Mouse (Mus musculus) megakaryocyte, embryonic 14.5 days (primary cell): Measurements from ENCODE around the gene Bhlhe41. TPM values are rescaled to one million over a fixed set of nuclear protein-coding genes. Genes with fewer than 3 reads are reported as not detected.

ENCODE experiments used
- H3K27me3 ChIP-seq: replicated peaks from 2 replicates; pipeline ENCODE3; 2012; ENCODE audit warnings: inconsistent platforms
- H3K36me3 ChIP-seq: replicated peaks from 2 replicates; pipeline ENCODE3; 2012; ENCODE audit warnings: low read length, inconsistent platforms, mixed read lengths
- H3K4me1 ChIP-seq: 2 replicates; pipeline ENCODE4 v1.6.1; 2012; ENCODE audit warnings: inconsistent platforms
- H3K4me3 ChIP-seq: replicated peaks from 2 replicates; pipeline ENCODE3; 2012; ENCODE audit warnings: moderate library complexity, mild to moderate bottlenecking, inconsistent platforms
- H3K9me3 ChIP-seq: 2 replicates; pipeline ENCODE4 v1.6.1; 2012; ENCODE audit warnings: inconsistent platforms
- FLI1 ChIP-seq: IDR thresholded peaks from 2 replicates; pipeline ENCODE4 v1.6.1; 2012; ENCODE audit warnings: low read length, inconsistent platforms, mixed read lengths
- GATA1 ChIP-seq: IDR thresholded peaks from 3 replicates; pipeline ENCODE4 v1.6.1; 2012; ENCODE audit warnings: mixed read lengths, low read length, inconsistent platforms, borderline replicate concordance
- polyA plus RNA-seq: library from polyadenylated mRNA; stranded (reverse); fragments of >175 nt; gene quantifications from 2 replicates; pipeline ENCODE4 v1.2.3, GENCODE M21; 2012; ENCODE audit warnings: low replicate concordance; ENCODE audit not compliant: insufficient read depth

Gene Bhlhe41
- polyA plus RNA-seq, 1 experiment, result 4.1 TPM

GRCm38 (mm10) chr6:145893366-145894021, 28.1 kb upstream of the Bhlhe41 start:
- no peaks in the 10 kb centered on the region for H3K36me3 ChIP-seq
- TF ChIP-seq GATA1 (no peak), FLI1 (no peak)
- peaks cover 3% of the 10 kb centered on the region for H3K27me3 ChIP-seq
- peaks cover 58% of the 10 kb centered on the region for H3K4me1 ChIP-seq
- H3K4me3 ChIP-seq, result peak overlapping the region; percentile 51
- no peaks in the 10 kb centered on the region for H3K9me3 ChIP-seq

GRCm38 (mm10) chr6:145892381-145893265, 27.3 kb upstream of the Bhlhe41 start:
- Histone ChIP-seq H3K36me3 (no peaks in the 10 kb centered on the region), H3K9me3 (no peaks in the 10 kb centered on the region), H3K27me3 (peaks cover 3% of the 10 kb centered on the region), H3K4me3 (peak overlapping the region; percentile 53), H3K4me1 (peaks cover 59% of the 10 kb centered on the region)
- TF ChIP-seq GATA1, result no peak
- no peak for TF ChIP-seq FLI1

GRCm38 (mm10) chr6:145891951-145892350, 26.6 kb upstream of the Bhlhe41 start:
- Histone ChIP-seq H3K4me3 (no peak overlapping the region), H3K9me3 (no peaks in the 10 kb centered on the region), H3K27me3 (peaks cover 3% of the 10 kb centered on the region), H3K4me1 (peaks cover 59% of the 10 kb centered on the region), H3K36me3 (no peaks in the 10 kb centered on the region)
- TF ChIP-seq GATA1, result no peak
- TF ChIP-seq FLI1, result no peak

- Histone ChIP-seq H3K36me3 (no peaks in the 10 kb centered on the region), H3K9me3 (no peaks in the 10 kb centered on the region), H3K4me1 (peaks cover 45% of the 10 kb centered on the region), H3K4me3 (no peak overlapping the region), H3K27me3 (peaks cover 3% of the 10 kb centered on the region)
- TF ChIP-seq FLI1 (no peak), GATA1 (no peak)
These were observed 22.4 kb upstream of the Bhlhe41 start for GRCm38 (mm10) chr6:145887719-145888118.

GRCm38 (mm10) chr6:145886277-145886676, 20.9 kb upstream of the Bhlhe41 start:
- no peak overlapping the region for H3K4me3 ChIP-seq
- peaks cover 3% of the 10 kb centered on the region for H3K27me3 ChIP-seq
- no peaks in the 10 kb centered on the region for H3K36me3 ChIP-seq
- no peaks in the 10 kb centered on the region for H3K9me3 ChIP-seq
- TF ChIP-seq FLI1, result no peak
- no peak for TF ChIP-seq GATA1
- peaks cover 34% of the 10 kb centered on the region for H3K4me1 ChIP-seq

GRCm38 (mm10) chr6:145885069-145885468, 19.7 kb upstream of the Bhlhe41 start:
- Histone ChIP-seq H3K4me1 (peaks cover 26% of the 10 kb centered on the region), H3K4me3 (no peak overlapping the region), H3K9me3 (peaks cover 5% of the 10 kb centered on the region), H3K36me3 (no peaks in the 10 kb centered on the region), H3K27me3 (peaks cover 3% of the 10 kb centered on the region)
- TF ChIP-seq GATA1, result no peak
- no peak for TF ChIP-seq FLI1

GRCm38 (mm10) chr6:145883668-145884067, 18.3 kb upstream of the Bhlhe41 start:
- peaks cover 16% of the 10 kb centered on the region for H3K9me3 ChIP-seq
- no peaks in the 10 kb centered on the region for H3K36me3 ChIP-seq
- peaks cover 2% of the 10 kb centered on the region for H3K27me3 ChIP-seq
- peaks cover 21% of the 10 kb centered on the region for H3K4me1 ChIP-seq
- H3K4me3 ChIP-seq, result no peak overlapping the region
- TF ChIP-seq GATA1, result no peak
- no peak for TF ChIP-seq FLI1

GRCm38 (mm10) chr6:145883010-145883409, 17.7 kb upstream of the Bhlhe41 start:
- no peak overlapping the region for H3K4me3 ChIP-seq
- peaks cover 16% of the 10 kb centered on the region for H3K9me3 ChIP-seq
- H3K36me3 ChIP-seq, result no peaks in the 10 kb centered on the region
- TF ChIP-seq FLI1 (no peak), GATA1 (no peak)
- peaks cover 18% of the 10 kb centered on the region for H3K4me1 ChIP-seq
- H3K27me3 ChIP-seq, result no peaks in the 10 kb centered on the region

- peaks cover 16% of the 10 kb centered on the region for H3K9me3 ChIP-seq
- H3K4me3 ChIP-seq, result no peak overlapping the region
- TF ChIP-seq GATA1 (no peak), FLI1 (no peak)
- H3K27me3 ChIP-seq, result peaks cover 7% of the 10 kb centered on the region
- no peaks in the 10 kb centered on the region for H3K36me3 ChIP-seq
- peaks cover 39% of the 10 kb centered on the region for H3K4me1 ChIP-seq
These were observed 15.3 kb upstream of the Bhlhe41 start for GRCm38 (mm10) chr6:145880609-145881008.

GRCm38 (mm10) chr6:145876986-145877735, 11.8 kb upstream of the Bhlhe41 start:
- Histone ChIP-seq H3K4me1 (peaks cover 36% of the 10 kb centered on the region), H3K4me3 (no peak overlapping the region), H3K36me3 (no peaks in the 10 kb centered on the region), H3K9me3 (peaks cover 16% of the 10 kb centered on the region), H3K27me3 (peaks cover 32% of the 10 kb centered on the region)
- TF ChIP-seq FLI1 (no peak), GATA1 (no peak)
